Comparison of ENCODE assay signal across 26 mouse cellular contexts in the genomic region with DNA sequence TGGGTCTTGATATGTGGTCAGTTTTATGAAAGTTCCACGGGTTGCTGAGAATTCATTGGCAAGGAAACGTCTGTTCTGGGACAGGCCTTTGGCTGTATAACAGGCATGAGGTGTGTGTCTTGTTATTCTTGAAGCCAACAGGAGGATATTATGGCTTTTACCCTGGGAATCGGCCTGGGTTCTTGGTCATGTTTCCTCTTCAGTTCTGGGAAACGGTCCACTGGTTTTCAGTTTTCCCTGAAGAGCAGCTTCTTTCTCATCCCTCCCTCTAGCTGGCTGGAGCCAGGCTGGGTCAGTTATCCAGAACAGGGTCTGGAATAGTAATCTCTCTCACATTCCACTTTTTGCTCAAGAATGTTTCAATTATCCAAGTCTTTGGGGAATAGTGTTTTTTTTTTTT.
A peak's percentile ranks its signal among the peaks of the same experiment; 100 is the strongest.
DNase-seq lines count a peak whose midpoint lies in the region; ATAC-seq and TF ChIP-seq lines count a peak whose summit lies in the region.
"Had no signal": no experiment of that assay in that cellular context is flagged by ENCODE, and none has a peak within 500 bp of the region (broad histone marks: within the 10 kb centered on the region; RNA-seq: fewer than 3 reads in every experiment).

No protein-coding gene starts in this region.

- WGBS in heart, embryonic 12.5 days: 71% methylated on average over 4 of the region's 4 CpGs
- WGBS in limb, embryonic 15.5 days: 36% methylated on average over 4 of the region's 4 CpGs
- 78% methylated on average over 4 of the region's 4 CpGs for WGBS in lung, postnatal 0 days

- 0 out of 2 replicates have a peak, but pooled peaks cover 2% of the 10 kb centered on the region for H3K9me3 ChIP-seq in heart, embryonic 12.5 days (replicated peaks)
- no peaks in the 10 kb centered on the region for H3K9me3 ChIP-seq in limb, embryonic 15.5 days
- H3K9me3 ChIP-seq in lung, postnatal 0 days (ENCODE audit: low read length): no peaks in the 10 kb centered on the region
- H3K9me3 ChIP-seq: embryonic facial prominence, embryonic 15.5 days; forebrain, embryonic 15.5 days; limb, embryonic 13.5 days; liver, embryonic 15.5 days; lung, embryonic 15.5 days had no signal

- TF ChIP-seq EP300 in lung, postnatal 0 days (IDR thresholded peaks at IDR 0.05): no peak

- no peak for TF ChIP-seq CTCF in lung, postnatal 0 days (IDR thresholded peaks at IDR 0.05)

- no peak overlapping the region for H3K4me2 ChIP-seq in heart, embryonic 12.5 days
- H3K4me2 ChIP-seq in limb, embryonic 15.5 days: no peak overlapping the region
- H3K4me2 ChIP-seq in lung, postnatal 0 days (replicated peaks; ENCODE audit: low read depth, low read length): no peak overlapping the region
- H3K4me2 ChIP-seq: embryonic facial prominence, embryonic 15.5 days; forebrain, embryonic 15.5 days; hindbrain, embryonic 14.5 days; limb, embryonic 13.5 days; liver, embryonic 15.5 days; lung, embryonic 15.5 days had no signal

- ATAC-seq in heart, embryonic 12.5 days (ENCODE audit: insufficient number of reproducible peaks, low FRiP score): no peak
- ATAC-seq in limb, embryonic 15.5 days (ENCODE audit: insufficient number of reproducible peaks, low FRiP score, low TSS enrichment, low read depth): 0 out of 2 replicates have a peak, but pooled peaks have one; percentile 30
- ATAC-seq in lung, postnatal 0 days: no peak
- no peak for ATAC-seq in frontal cortex, adult (ENCODE audit: low TSS enrichment)
- ATAC-seq: forebrain, embryonic 15.5 days; inflammation-experienced regulatory T-cells, adult 6 months had no signal

- DNase-seq in heart, adult 9 months (ENCODE audit: low spot score in 2 of 2): peak; percentile 61 to 62
- DNase-seq in NIH3T3 (ENCODE audit: low read depth): peak; percentile 69
- peak; percentile 93 for DNase-seq in fibroblast of lung, adult 2 months (ENCODE audit: low read depth)
- DNase-seq in lung, postnatal 0 days (ENCODE audit: low spot score): no peak
- DNase-seq: adrenal gland, postnatal 14 days; cerebellum, adult 2 months; cerebellum, postnatal 36 days; embryo, embryonic 11 days; kidney, adult 2 months; kidney, postnatal 14 days; layer of hippocampus, postnatal 36 days; lung, postnatal 4 days; midbrain, embryonic 14.5 days; right cerebral cortex, postnatal 14 days; spleen, adult 18-20 months had no signal

- no peak overlapping the region for H3K27ac ChIP-seq in heart, embryonic 12.5 days (ENCODE audit: poor library complexity, severe bottlenecking)
- no peak overlapping the region for H3K27ac ChIP-seq in limb, embryonic 15.5 days
- no peak overlapping the region for H3K27ac ChIP-seq in lung, postnatal 0 days (ENCODE audit: low read length)
- H3K27ac ChIP-seq: embryonic facial prominence, embryonic 15.5 days; forebrain, embryonic 15.5 days; heart, adult 2 months; hindbrain, embryonic 14.5 days; limb, embryonic 13.5 days; liver, embryonic 15.5 days; lung, embryonic 15.5 days had no signal

- no peaks in the 10 kb centered on the region for H3K36me3 ChIP-seq in heart, embryonic 12.5 days
- no peaks in the 10 kb centered on the region for H3K36me3 ChIP-seq in limb, embryonic 15.5 days
- no peaks in the 10 kb centered on the region for H3K36me3 ChIP-seq in lung, postnatal 0 days (ENCODE audit: insufficient read depth, low read length)
- H3K36me3 ChIP-seq: embryonic facial prominence, embryonic 15.5 days; forebrain, embryonic 15.5 days; limb, embryonic 13.5 days; liver, embryonic 15.5 days; lung, embryonic 15.5 days had no signal

- H3K27me3 ChIP-seq in heart, embryonic 12.5 days (replicated peaks): no peaks in the 10 kb centered on the region
- H3K27me3 ChIP-seq in limb, embryonic 15.5 days: no peaks in the 10 kb centered on the region
- no peaks in the 10 kb centered on the region for H3K27me3 ChIP-seq in lung, postnatal 0 days (replicated peaks; ENCODE audit: insufficient read depth, low read length)
- H3K27me3 ChIP-seq: embryonic facial prominence, embryonic 15.5 days; forebrain, embryonic 15.5 days; limb, embryonic 13.5 days; liver, embryonic 15.5 days; lung, embryonic 15.5 days had no signal

- no peak overlapping the region for H3K9ac ChIP-seq in heart, embryonic 12.5 days
- no peak overlapping the region for H3K9ac ChIP-seq in limb, embryonic 15.5 days
- no peak overlapping the region for H3K9ac ChIP-seq in lung, postnatal 0 days (replicated peaks; ENCODE audit: low read depth)
- H3K9ac ChIP-seq: embryonic facial prominence, embryonic 15.5 days; forebrain, embryonic 15.5 days; hindbrain, embryonic 14.5 days; limb, embryonic 13.5 days; liver, embryonic 15.5 days; lung, embryonic 15.5 days had no signal

- H3K4me1 ChIP-seq in heart, embryonic 12.5 days (replicated peaks): no peaks in the 10 kb centered on the region
- no peaks in the 10 kb centered on the region for H3K4me1 ChIP-seq in limb, embryonic 15.5 days
- H3K4me1 ChIP-seq in lung, postnatal 0 days (ENCODE audit: insufficient read depth, low read depth, low read length): no peaks in the 10 kb centered on the region
- H3K4me1 ChIP-seq: embryonic facial prominence, embryonic 15.5 days; forebrain, embryonic 15.5 days; limb, embryonic 13.5 days; liver, embryonic 15.5 days; lung, embryonic 15.5 days had no signal

- H3K4me3 ChIP-seq in heart, embryonic 12.5 days: no peak overlapping the region
- H3K4me3 ChIP-seq in limb, embryonic 15.5 days: no peak overlapping the region
- no peak overlapping the region for H3K4me3 ChIP-seq in lung, postnatal 0 days (ENCODE audit: low read depth, low read length)
- H3K4me3 ChIP-seq: embryonic facial prominence, embryonic 15.5 days; forebrain, embryonic 15.5 days; heart, adult 2 months; limb, embryonic 13.5 days; liver, embryonic 15.5 days; lung, embryonic 15.5 days had no signal
